Mouse (Mus musculus) naive thymus-derived CD4-positive, alpha-beta T cell, adult 2 months (primary cell): ENCODE data around the gene Ing1.
A peak's percentile ranks its signal among the peaks of the same experiment; 100 is the strongest.

Experiments
- DNase-seq: peaks from one replicate; pipeline ENCODE4 v3.0.0-alpha.2; 2011; ENCODE audit warnings: low read depth

The Ing1 gene

GRCm38 (mm10) chr8:11554799-11555719, at the start of gene Ing1:
Ing1 (plus strand) TSS chr8:11555571.
- DNase-seq: peak; percentile 98

GRCm38 (mm10) chr8:11506074-11506473, 49.3 kb upstream of the Ing1 start:
- DNase-seq: no peak

- DNase-seq: peak; percentile 82
Measured at GRCm38 (mm10) chr8:11506802-11507201, 48.6 kb upstream of the Ing1 start.

GRCm38 (mm10) chr8:11508880-11509279, 46.5 kb upstream of the Ing1 start:
- DNase-seq: no peak

- no peak for DNase-seq
Measured at GRCm38 (mm10) chr8:11510971-11511370, 44.4 kb upstream of the Ing1 start.

- no peak for DNase-seq
Measured at GRCm38 (mm10) chr8:11512711-11513110, 42.7 kb upstream of the Ing1 start.

- no peak for DNase-seq
Measured at GRCm38 (mm10) chr8:11513247-11513646, 42.1 kb upstream of the Ing1 start.

- no peak for DNase-seq
Measured at GRCm38 (mm10) chr8:11516292-11516691, 39.1 kb upstream of the Ing1 start.

- no peak for DNase-seq
Measured at GRCm38 (mm10) chr8:11517366-11518055, 37.9 kb upstream of the Ing1 start.

GRCm38 (mm10) chr8:11518056-11518396, 37.3 kb upstream of the Ing1 start:
- DNase-seq: no peak

- no peak for DNase-seq
Measured at GRCm38 (mm10) chr8:11518676-11519075, 36.7 kb upstream of the Ing1 start.

GRCm38 (mm10) chr8:11523331-11523730, 32.0 kb upstream of the Ing1 start:
- no peak for DNase-seq

- DNase-seq: no peak
Measured at GRCm38 (mm10) chr8:11530155-11530770, 25.1 kb upstream of the Ing1 start.

GRCm38 (mm10) chr8:11530849-11531248, 24.5 kb upstream of the Ing1 start:
- no peak for DNase-seq

- no peak for DNase-seq
Measured at GRCm38 (mm10) chr8:11534494-11534893, 20.9 kb upstream of the Ing1 start.

GRCm38 (mm10) chr8:11539049-11539448, 16.3 kb upstream of the Ing1 start:
- no peak for DNase-seq

- no peak for DNase-seq
Measured at GRCm38 (mm10) chr8:11540182-11540581, 15.2 kb upstream of the Ing1 start.

- no peak for DNase-seq
Measured at GRCm38 (mm10) chr8:11542031-11542430, 13.3 kb upstream of the Ing1 start.

- no peak for DNase-seq
Measured at GRCm38 (mm10) chr8:11542866-11543265, 12.5 kb upstream of the Ing1 start.

- DNase-seq: peak; percentile 83
Measured at GRCm38 (mm10) chr8:11544386-11544785, 11.0 kb upstream of the Ing1 start.

GRCm38 (mm10) chr8:11547063-11547462, 8.3 kb upstream of the Ing1 start:
- no peak for DNase-seq

- peak; percentile 70 for DNase-seq
Measured at GRCm38 (mm10) chr8:11549706-11550105, 5.7 kb upstream of the Ing1 start.
